Mouse (Mus musculus) limb, embryonic 14.5 days (tissue): ENCODE measurements around the gene Serpinf1. TPM values are rescaled to one million over a fixed set of nuclear protein-coding genes. Genes with fewer than 3 reads are reported as not detected.
A peak's percentile ranks its signal among the peaks of the same experiment; 100 is the strongest.

Source experiments
- ATAC-seq: fragments of 200-750 bp; cut with Nextera tagmentation; 2 replicates; pipeline ENCODE4 v1.8.0; 2017; ENCODE audit warnings: low read depth, moderate number of reproducible peaks, moderate TSS enrichment; ENCODE audit not compliant: low FRiP score
- DNase-seq: peaks from one replicate; pipeline ENCODE4 v3.0.0-alpha.2; 2015; ENCODE audit warnings: low spot score
- H3K27ac ChIP-seq: fragments of 300-500 bp; sonication (generic); replicated peaks from 2 replicates; pipeline ENCODE4 v1.5.1; 2014; ENCODE audit warnings: low read depth, mild to moderate bottlenecking, low read length, moderate library complexity, mixed read lengths
- H3K27me3 ChIP-seq: fragments of 300-500 bp; sonication (generic); 2 replicates; pipeline ENCODE4 v1.6.1; 2014; ENCODE audit warnings: low read length, mixed read lengths; ENCODE audit not compliant: control insufficient read depth, insufficient read depth
- H3K36me3 ChIP-seq: fragments of 300-500 bp; sonication (generic); 2 replicates; pipeline ENCODE4 v1.6.1; 2014; ENCODE audit warnings: mild to moderate bottlenecking, low read length, moderate library complexity, mixed read lengths; ENCODE audit not compliant: control insufficient read depth, insufficient read depth
- H3K4me1 ChIP-seq: fragments of 300-500 bp; sonication (generic); 2 replicates; pipeline ENCODE4 v1.6.1; 2014; ENCODE audit warnings: antibody characterized with exemption, low read length, mixed read lengths; ENCODE audit not compliant: control insufficient read depth, insufficient read depth
- H3K4me2 ChIP-seq: fragments of 300-500 bp; sonication (generic); replicated peaks from 2 replicates; pipeline ENCODE4 v1.6.1; 2014; ENCODE audit warnings: low read depth, mild to moderate bottlenecking, low read length, moderate library complexity; ENCODE audit not compliant: severe bottlenecking
- H3K4me3 ChIP-seq: fragments of 300-500 bp; sonication (generic); replicated peaks from 2 replicates; pipeline ENCODE4 v1.5.1; 2014; ENCODE audit warnings: low read length
- H3K9ac ChIP-seq: fragments of 300-500 bp; sonication (generic); 2 replicates; pipeline ENCODE4 v1.6.1; 2014; ENCODE audit warnings: mild to moderate bottlenecking, low read depth, low read length, moderate library complexity; ENCODE audit not compliant: severe bottlenecking
- H3K9me3 ChIP-seq: fragments of 300-500 bp; sonication (generic); 2 replicates; pipeline ENCODE4 v1.6.1; 2016; ENCODE audit warnings: low read length; ENCODE audit not compliant: control insufficient read depth
- POLR2A ChIP-seq: fragments of 200-500 bp; IDR thresholded peaks from 2 replicates; pipeline ENCODE4 v1.8.0; 2012; ENCODE audit warnings: inconsistent platforms, mild to moderate bottlenecking, moderate library complexity, borderline replicate concordance; ENCODE audit not compliant: insufficient read depth, insufficient read length; ENCODE audit errors: extremely low read depth
- WGBS: fragments of 180-500 bp; shearing (Covaris S2); extraction: QIAGEN DNeasy Blood & Tissue Kit; methylation state at CpG from one replicate; pipeline ENCODE4 v1.1.7; 2014; 5-methylcytosine and 5-hydroxymethylcytosine counted together
- polyA plus RNA-seq, 2 experiments: library from polyadenylated mRNA; depleted of rRNA in 1 of 2; stranded (reverse) in 1 of 2; unstranded in 1 of 2; fragments of >200 nt; fragmentation: Nextera tagmentation in 1 of 2; extraction: Ambion mirVana in 1 of 2; gene quantifications; 2 replicates each; pipeline versions ENCODE4 v1.2.1 to v1.2.3; 2012 to 2014

Gene Serpinf1
- polyA plus RNA-seq, 2 experiments, result 160 to 267 TPM

GRCm38 (mm10) chr11:75450936-75451335, 28.4 kb upstream of the Serpinf1 start:
- Histone ChIP-seq H3K4me3 (no peak overlapping the region), H3K27me3 (no peaks in the 10 kb centered on the region), H3K36me3 (peaks cover 37% of the 10 kb centered on the region), H3K27ac (no peak overlapping the region), H3K4me1 (peaks cover 13% of the 10 kb centered on the region), H3K9ac (0 out of 2 replicates have a peak overlapping the region, but pooled peaks have one; percentile 14), H3K9me3 (no peaks in the 10 kb centered on the region), H3K4me2 (no peak overlapping the region)
- DNase-seq, result no peak
- ATAC-seq, result no peak
- TF ChIP-seq POLR2A, result no peak
- WGBS, result 88% methylated on average over 15 of the region's 15 CpGs

- no peak for DNase-seq
- no peak for ATAC-seq
- Histone ChIP-seq H3K9ac (0 out of 2 replicates have a peak overlapping the region, but pooled peaks have one; percentile 14), H3K4me2 (no peak overlapping the region), H3K4me3 (no peak overlapping the region), H3K4me1 (peaks cover 13% of the 10 kb centered on the region), H3K27me3 (no peaks in the 10 kb centered on the region), H3K9me3 (no peaks in the 10 kb centered on the region), H3K36me3 (peaks cover 42% of the 10 kb centered on the region), H3K27ac (no peak overlapping the region)
- 86% methylated on average over 8 of the region's 8 CpGs for WGBS
- no peak for TF ChIP-seq POLR2A
Measured at GRCm38 (mm10) chr11:75450304-75450908, 27.9 kb upstream of the Serpinf1 start.

DNA sequence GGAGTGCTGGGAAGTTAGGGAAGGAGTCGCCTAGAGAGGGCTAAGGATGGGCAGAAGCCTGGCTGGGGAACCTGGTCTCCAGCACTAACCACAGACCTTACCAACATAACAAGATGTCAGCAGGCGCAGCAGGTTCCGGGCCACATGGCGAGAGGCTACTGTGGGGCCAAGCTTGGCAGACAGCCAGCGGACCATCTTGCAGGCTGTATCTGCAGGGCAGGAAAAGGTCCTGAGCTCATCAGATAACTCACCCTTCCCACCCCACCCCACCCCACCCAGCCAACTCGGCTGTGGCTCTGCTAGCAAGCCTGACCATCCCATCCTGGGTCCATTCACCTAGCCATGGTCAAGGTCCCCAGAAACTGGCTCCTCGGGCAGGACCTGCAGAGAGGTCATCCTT, 27.2 kb upstream of the Serpinf1 start:
- no peak for DNase-seq
- H3K4me1 ChIP-seq, result peaks cover 9% of the 10 kb centered on the region
- TF ChIP-seq POLR2A, result no peak
- H3K4me3 ChIP-seq, result no peak overlapping the region
- H3K9ac ChIP-seq, result no peak overlapping the region
- no peaks in the 10 kb centered on the region for H3K27me3 ChIP-seq
- no peak for ATAC-seq
- no peaks in the 10 kb centered on the region for H3K9me3 ChIP-seq
- no peak overlapping the region for H3K4me2 ChIP-seq
- H3K36me3 ChIP-seq, result peaks cover 44% of the 10 kb centered on the region
- WGBS, result 83% methylated on average over 7 of the region's 7 CpGs
- H3K27ac ChIP-seq, result no peak overlapping the region

DNA sequence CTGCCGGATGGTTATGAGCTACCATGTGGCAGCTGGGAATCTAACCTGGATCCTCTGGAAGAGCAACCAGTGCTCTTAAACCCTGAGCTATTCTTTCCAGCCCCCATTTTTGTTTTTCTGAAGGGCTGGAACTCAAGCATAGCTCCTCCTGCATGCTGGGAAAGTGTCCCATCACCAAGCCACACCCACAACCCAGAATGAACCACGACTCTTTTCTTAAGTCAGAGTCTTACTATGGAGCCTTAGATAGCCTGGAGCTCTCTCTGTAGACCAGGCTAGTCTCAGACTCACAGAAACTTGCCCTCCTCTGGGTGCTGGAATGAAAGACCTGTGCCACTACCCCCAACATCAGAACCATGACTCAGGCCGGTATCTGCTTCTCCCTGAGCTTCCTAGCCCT, 26.1 kb upstream of the Serpinf1 start:
- Histone ChIP-seq H3K4me2 (no peak overlapping the region), H3K27ac (no peak overlapping the region), H3K4me3 (no peak overlapping the region), H3K9ac (no peak overlapping the region), H3K36me3 (peaks cover 45% of the 10 kb centered on the region), H3K4me1 (peaks cover 2% of the 10 kb centered on the region; the same call in 1 of the 2 replicates), H3K9me3 (no peaks in the 10 kb centered on the region), H3K27me3 (no peaks in the 10 kb centered on the region)
- no peak for TF ChIP-seq POLR2A
- ATAC-seq (no peak), DNase-seq (no peak)
- WGBS, result 73% methylated on average over 3 of the region's 3 CpGs

DNA sequence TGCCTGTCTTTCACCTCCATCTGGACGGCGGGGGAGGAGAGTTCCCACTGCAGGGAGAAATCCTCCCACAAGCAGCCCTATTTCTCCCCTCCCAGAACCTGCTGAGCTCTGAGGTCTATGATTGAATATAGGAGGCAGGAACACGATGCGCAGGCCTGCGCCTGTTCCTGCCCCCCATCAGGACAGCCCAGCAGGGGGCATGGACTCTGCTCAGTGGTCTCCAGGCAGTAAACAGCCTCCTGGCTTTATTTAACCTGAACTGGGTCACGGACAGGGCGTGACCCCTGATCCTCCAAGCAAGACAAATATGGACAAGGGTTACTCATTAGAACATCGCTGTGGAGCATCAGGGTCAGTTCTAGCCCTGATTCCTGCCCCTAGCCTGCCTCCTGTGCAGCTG, 21.2 kb upstream of the Serpinf1 start:
- ATAC-seq, result no peak
- Histone ChIP-seq H3K36me3 (peaks cover 45% of the 10 kb centered on the region), H3K27ac (no peak overlapping the region), H3K4me2 (no peak overlapping the region), H3K9ac (no peak overlapping the region), H3K4me1 (no peaks in the 10 kb centered on the region), H3K9me3 (no peaks in the 10 kb centered on the region), H3K4me3 (no peak overlapping the region), H3K27me3 (no peaks in the 10 kb centered on the region)
- WGBS, result 56% methylated on average over 8 of the region's 8 CpGs
- TF ChIP-seq POLR2A, result no peak
- DNase-seq, result no peak

DNA sequence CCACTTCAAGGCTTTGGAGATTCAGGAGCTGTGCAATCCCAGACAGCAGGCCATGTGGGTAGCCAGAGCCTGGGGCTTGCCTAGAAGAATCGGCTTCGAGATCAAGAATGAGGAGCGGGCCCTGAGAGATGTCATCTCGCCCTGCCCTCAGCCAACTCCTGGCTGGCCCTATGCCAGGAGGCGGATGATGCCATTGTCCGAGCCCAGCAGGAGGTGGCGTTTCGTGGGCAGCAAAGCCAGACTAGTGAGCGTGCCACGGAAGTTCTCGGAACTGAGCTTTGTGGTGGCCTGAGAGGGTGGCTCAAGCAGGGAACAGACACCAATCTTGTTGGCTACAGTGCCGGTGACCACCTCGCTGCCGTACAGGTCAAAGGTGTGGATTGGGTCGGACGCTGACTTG, 19.1 kb upstream of the Serpinf1 start:
- H3K4me2 ChIP-seq, result no peak overlapping the region
- no peak for TF ChIP-seq POLR2A
- no peaks in the 10 kb centered on the region for H3K4me1 ChIP-seq
- DNase-seq, result no peak
- H3K36me3 ChIP-seq, result peaks cover 23% of the 10 kb centered on the region
- H3K9me3 ChIP-seq, result no peaks in the 10 kb centered on the region
- H3K27ac ChIP-seq, result no peak overlapping the region
- H3K27me3 ChIP-seq, result no peaks in the 10 kb centered on the region
- no peak overlapping the region for H3K9ac ChIP-seq
- 92% methylated on average over 16 of the region's 16 CpGs for WGBS
- H3K4me3 ChIP-seq, result no peak overlapping the region
- no peak for ATAC-seq
